In genomic region chr3:63294791-63295190, GRCm38 (mm10) we compare ENCODE assay signal across 9 mouse cellular contexts. TPM values are rescaled to one million over a fixed set of nuclear protein-coding genes. Genes with fewer than 3 reads are reported as not detected.
DNase-seq lines count a peak whose midpoint lies in the region; ATAC-seq and TF ChIP-seq lines count a peak whose summit lies in the region.
"Had no signal": no experiment of that assay in that cellular context is flagged by ENCODE, and none has a peak within 500 bp of the region (broad histone marks: within the 10 kb centered on the region; RNA-seq: fewer than 3 reads in every experiment).

No protein-coding gene starts in this region.

- no peaks in the 10 kb centered on the region for H3K9me3 ChIP-seq in heart, embryonic 10.5 days
- H3K9me3 ChIP-seq in ES-Bruce4 (replicated peaks; ENCODE audit: control insufficient read depth, insufficient read depth, low read length, poor library complexity, severe bottlenecking) = no peaks in the 10 kb centered on the region
- H3K9me3 ChIP-seq in forebrain, embryonic 14.5 days (replicated peaks; ENCODE audit: control insufficient read depth, low read length) = no peaks in the 10 kb centered on the region
- no peaks in the 10 kb centered on the region for H3K9me3 ChIP-seq in limb, embryonic 14.5 days (ENCODE audit: control insufficient read depth, low read length)

- peak overlapping the region; percentile 83; the same call in 1 of the 2 replicates for H3K9ac ChIP-seq in ES-Bruce4 (ENCODE audit: low read depth, poor library complexity, severe bottlenecking)
- H3K9ac ChIP-seq in forebrain, embryonic 14.5 days (ENCODE audit: low read length) = no peak overlapping the region
- peak overlapping the region; percentile 86 for H3K9ac ChIP-seq in limb, embryonic 14.5 days (ENCODE audit: low read depth, low read length, severe bottlenecking)
- H3K9ac ChIP-seq: liver, embryonic 14.5 days had no signal

- DNase-seq in heart, embryonic 10.5 days (ENCODE audit: low spot score) = no peak
- DNase-seq in heart, adult 8-10 months (ENCODE audit: low spot score) = no peak
- DNase-seq in forebrain, embryonic 14.5 days (ENCODE audit: low spot score) = no peak
- DNase-seq in limb, embryonic 14.5 days (ENCODE audit: low spot score) = no peak
- DNase-seq in right cerebral cortex, postnatal 10 days (ENCODE audit: low spot score in 2 of 2) = no peak
- DNase-seq in left cerebral cortex, postnatal 14 days (ENCODE audit: low spot score in 2 of 2) = no peak
- no peak for DNase-seq in gastrocnemius, postnatal 36 days

- peak overlapping the region; percentile 78 for H3K4me3 ChIP-seq in heart, embryonic 10.5 days
- no peak overlapping the region for H3K4me3 ChIP-seq in ES-Bruce4 (ENCODE audit: low read depth, low read length)
- H3K4me3 ChIP-seq in forebrain, embryonic 14.5 days (ENCODE audit: low read depth, low read length) = peak overlapping the region; percentile 69
- peak overlapping the region; percentile 81 for H3K4me3 ChIP-seq in limb, embryonic 14.5 days (replicated peaks; ENCODE audit: low read length)

- TF ChIP-seq EP300 in ES-Bruce4 (IDR thresholded peaks at IDR 0.05; ENCODE audit: insufficient read depth, low read depth, low read length) = no peak

- H3K36me3 ChIP-seq in heart, embryonic 10.5 days = no peaks in the 10 kb centered on the region
- no peaks in the 10 kb centered on the region for H3K36me3 ChIP-seq in ES-Bruce4 (ENCODE audit: control insufficient read depth, insufficient read depth, low read length, poor library complexity, severe bottlenecking)
- H3K36me3 ChIP-seq in forebrain, embryonic 14.5 days (ENCODE audit: control insufficient read depth, insufficient read depth, low read length) = no peaks in the 10 kb centered on the region
- H3K36me3 ChIP-seq in limb, embryonic 14.5 days (ENCODE audit: control insufficient read depth, insufficient read depth, low read length) = no peaks in the 10 kb centered on the region

- H3K27ac ChIP-seq in heart, embryonic 10.5 days = peak overlapping the region; percentile 91
- H3K27ac ChIP-seq in ES-Bruce4 (ENCODE audit: insufficient read depth, low read length) = peak overlapping the region; percentile 88
- no peak overlapping the region for H3K27ac ChIP-seq in forebrain, embryonic 14.5 days (ENCODE audit: low read depth, low read length)
- H3K27ac ChIP-seq in limb, embryonic 14.5 days (replicated peaks; ENCODE audit: low read depth, low read length) = peak overlapping the region; percentile 97
- H3K27ac ChIP-seq: liver, embryonic 14.5 days had no signal

- no peak for TF ChIP-seq CTCF in ES-Bruce4 (IDR thresholded peaks at IDR 0.05; ENCODE audit: low read depth, low read length)

- TF ChIP-seq POLR2A in ES-Bruce4 (IDR thresholded peaks at IDR 0.05; ENCODE audit: insufficient read depth, low read length) = no peak
- no peak for TF ChIP-seq POLR2A in limb, embryonic 14.5 days (IDR thresholded peaks at IDR 0.05; ENCODE audit: borderline replicate concordance, extremely low read depth, insufficient read depth, insufficient read length)

- no peaks in the 10 kb centered on the region for H3K27me3 ChIP-seq in heart, embryonic 10.5 days (ENCODE audit: insufficient read depth, poor library complexity, severe bottlenecking)
- H3K27me3 ChIP-seq in ES-Bruce4 (ENCODE audit: control insufficient read depth, insufficient read depth, low read length, poor library complexity, severe bottlenecking) = no peaks in the 10 kb centered on the region
- H3K27me3 ChIP-seq in forebrain, embryonic 14.5 days (replicated peaks; ENCODE audit: control insufficient read depth, insufficient read depth, low read length) = 0 out of 2 replicates have a peak, but pooled peaks cover 3% of the 10 kb centered on the region
- H3K27me3 ChIP-seq in limb, embryonic 14.5 days (ENCODE audit: control insufficient read depth, insufficient read depth, low read length) = no peaks in the 10 kb centered on the region

- H3K4me2 ChIP-seq in forebrain, embryonic 14.5 days (ENCODE audit: low read length) = peak overlapping the region; percentile 100
- peak overlapping the region; percentile 84 for H3K4me2 ChIP-seq in limb, embryonic 14.5 days (replicated peaks; ENCODE audit: low read depth, low read length, severe bottlenecking)

- intact Hi-C loops in left cerebral cortex, postnatal 14 days (cut with DNase I) = no loop called here
- intact Hi-C loops in gastrocnemius, postnatal 36 days (cut with DNase I) = no loop called here

- ATAC-seq in forebrain, embryonic 14.5 days = no peak
- ATAC-seq in limb, embryonic 14.5 days (ENCODE audit: low FRiP score, low read depth) = no peak

- WGBS in heart, embryonic 10.5 days = 44% methylated on average over 4 of the region's 4 CpGs
- WGBS in forebrain, embryonic 14.5 days = 38% methylated on average over 4 of the region's 4 CpGs
- 44% methylated on average over 4 of the region's 4 CpGs for WGBS in limb, embryonic 14.5 days

- H3K4me1 ChIP-seq in heart, embryonic 10.5 days = peaks cover 12% of the 10 kb centered on the region
- H3K4me1 ChIP-seq in ES-Bruce4 (ENCODE audit: control insufficient read depth, insufficient read depth, low read length) = peaks cover 2% of the 10 kb centered on the region
- peaks cover 4% of the 10 kb centered on the region; the same call in 1 of the 2 replicates for H3K4me1 ChIP-seq in forebrain, embryonic 14.5 days (ENCODE audit: control insufficient read depth, insufficient read depth, low read length)
- H3K4me1 ChIP-seq in limb, embryonic 14.5 days (ENCODE audit: control insufficient read depth, insufficient read depth, low read length) = peaks cover 6% of the 10 kb centered on the region; the same call in 1 of the 2 replicates

RNA-seq across cellular contexts. Expression of gene Mme, which starts 53.5 kb away (rescaled TPM):
- 11.4 and 11.8 TPM in 2 replicates for polyA plus RNA-seq in heart, embryonic 10.5 days (2016; fragmentation: Nextera tagmentation; extraction: Ambion mirVana)
- 10 to 100 TPM; 12.7 to 16.8 (median 15.0) TPM for total RNA-seq in heart, adult 8-10 months (2022)
- 78.7 and 80.3 TPM in 2 replicates for polyA plus RNA-seq in ES-Bruce4 (2011; ENCODE audit: insufficient read depth, insufficient read length, low read depth, missing spikeins)
- 4.0 and 4.3 TPM in 2 replicates for polyA plus RNA-seq in forebrain, embryonic 14.5 days (2014; fragmentation: Nextera tagmentation; extraction: Ambion mirVana)
- polyA plus RNA-seq in limb, embryonic 14.5 days (2012; rRNA removed) = 29.4 and 33.1 TPM in 2 replicates
- 54.9 and 62.0 TPM in 2 replicates for polyA plus RNA-seq in limb, embryonic 14.5 days (2014; fragmentation: Nextera tagmentation; extraction: Ambion mirVana)
- 1 to 10 TPM; 8.6 to 8.7 TPM for total RNA-seq in left cerebral cortex, postnatal 14 days (2021)
- 1 to 10 TPM; 4.0 to 4.9 TPM for total RNA-seq in gastrocnemius, postnatal 36 days (2021)
